Mouse (Mus musculus) layer of hippocampus, postnatal 10 days (tissue): ENCODE results near the gene Arhgap6. TPM values are rescaled to one million over a fixed set of nuclear protein-coding genes. Genes with fewer than 3 reads are reported as not detected.
A peak's percentile ranks its signal among the peaks of the same experiment; 100 is the strongest.

ENCODE experiments used
- DNase-seq, 2 experiments: peaks; one replicate each; pipeline ENCODE4 v3.0.0; 2021; ENCODE audit warnings: low spot score in 2 of 2
- long read RNA-seq: library from polyadenylated mRNA; stranded (forward); transcript quantifications from one replicate; pipeline ENCODE4 v2.0.0, GENCODE M21; 2023
- total RNA-seq, 2 experiments: library from RNA; stranded (reverse); gene quantifications; 2 replicates each; pipeline ENCODE4 v1.2.3; 2021

Gene Arhgap6
- total RNA-seq, result 1 to 10 TPM; 1.8 to 2.6 TPM
- long read RNA-seq, partial matches to known transcripts, result 0 of 1 reads
- long read RNA-seq, other reads (novel, unspliced or antisense), result 1 of 1 reads

DNA sequence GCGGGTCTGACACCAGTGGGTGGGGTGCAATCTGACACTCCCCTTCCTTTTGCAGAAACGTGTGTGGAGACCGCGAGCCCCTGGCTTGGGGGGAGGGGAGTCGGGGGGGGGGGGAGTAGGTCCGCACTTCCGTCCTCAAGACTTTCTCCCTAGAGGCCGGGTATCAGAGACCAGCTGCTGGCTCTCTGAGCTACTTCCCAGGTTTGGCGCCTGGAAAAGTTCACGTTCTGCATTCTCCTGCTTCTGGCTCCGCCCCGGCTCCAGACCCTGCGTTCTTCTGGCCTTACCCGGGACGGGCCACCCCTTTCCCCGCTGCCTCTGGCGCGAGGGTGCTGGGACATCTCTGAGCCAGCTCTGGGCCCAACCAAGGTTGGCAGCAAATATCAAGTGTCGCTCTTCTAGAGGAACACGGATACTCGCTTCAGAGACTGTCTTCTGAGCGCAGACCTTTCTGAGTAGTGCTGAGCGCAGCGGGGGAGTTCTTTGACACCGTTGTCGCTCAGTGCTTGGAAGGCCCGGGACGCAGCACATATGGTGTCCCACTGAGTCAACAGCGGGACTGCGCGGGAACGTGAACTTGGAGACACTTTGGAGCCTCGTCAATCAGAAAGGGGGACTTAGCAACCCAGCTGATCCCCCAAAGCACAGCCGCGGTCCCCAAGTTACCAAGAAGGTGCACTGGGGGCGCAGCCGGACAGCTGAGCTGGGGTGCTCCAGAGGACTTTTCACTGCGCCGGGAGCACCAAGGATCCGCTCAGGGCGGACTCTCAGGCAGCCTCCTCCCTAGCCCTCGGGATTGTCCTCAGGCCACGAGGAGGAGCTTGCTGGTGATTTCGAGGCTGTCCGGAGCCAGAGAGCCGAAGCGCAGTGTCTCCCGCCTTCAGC lies at the start of gene Arhgap6:
Arhgap6 (plus strand) TSS at position 126 of the 885 bp plus-strand sequence.
- peak in 1 of 2 experiments; percentile 10 for DNase-seq

DNA sequence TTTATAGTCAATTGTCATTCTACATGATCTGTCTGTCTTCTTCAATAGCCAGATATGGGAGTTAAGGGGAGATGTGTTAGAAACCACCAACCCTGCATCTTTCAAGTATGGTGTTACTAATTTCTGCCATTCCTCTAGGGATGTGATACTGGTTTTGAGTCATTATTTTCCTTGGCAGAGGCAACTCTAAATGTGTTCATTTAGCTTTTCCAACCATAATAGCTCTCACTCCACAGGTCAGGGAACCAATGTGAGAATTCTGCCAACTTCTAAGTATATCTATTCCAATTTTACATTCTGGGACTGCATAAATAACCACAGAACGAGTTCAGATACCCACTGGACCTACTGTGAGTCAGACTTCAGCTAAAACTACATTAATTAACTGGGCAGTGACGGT lies 47.9 kb upstream of the Arhgap6 start:
- no peak for DNase-seq

DNA sequence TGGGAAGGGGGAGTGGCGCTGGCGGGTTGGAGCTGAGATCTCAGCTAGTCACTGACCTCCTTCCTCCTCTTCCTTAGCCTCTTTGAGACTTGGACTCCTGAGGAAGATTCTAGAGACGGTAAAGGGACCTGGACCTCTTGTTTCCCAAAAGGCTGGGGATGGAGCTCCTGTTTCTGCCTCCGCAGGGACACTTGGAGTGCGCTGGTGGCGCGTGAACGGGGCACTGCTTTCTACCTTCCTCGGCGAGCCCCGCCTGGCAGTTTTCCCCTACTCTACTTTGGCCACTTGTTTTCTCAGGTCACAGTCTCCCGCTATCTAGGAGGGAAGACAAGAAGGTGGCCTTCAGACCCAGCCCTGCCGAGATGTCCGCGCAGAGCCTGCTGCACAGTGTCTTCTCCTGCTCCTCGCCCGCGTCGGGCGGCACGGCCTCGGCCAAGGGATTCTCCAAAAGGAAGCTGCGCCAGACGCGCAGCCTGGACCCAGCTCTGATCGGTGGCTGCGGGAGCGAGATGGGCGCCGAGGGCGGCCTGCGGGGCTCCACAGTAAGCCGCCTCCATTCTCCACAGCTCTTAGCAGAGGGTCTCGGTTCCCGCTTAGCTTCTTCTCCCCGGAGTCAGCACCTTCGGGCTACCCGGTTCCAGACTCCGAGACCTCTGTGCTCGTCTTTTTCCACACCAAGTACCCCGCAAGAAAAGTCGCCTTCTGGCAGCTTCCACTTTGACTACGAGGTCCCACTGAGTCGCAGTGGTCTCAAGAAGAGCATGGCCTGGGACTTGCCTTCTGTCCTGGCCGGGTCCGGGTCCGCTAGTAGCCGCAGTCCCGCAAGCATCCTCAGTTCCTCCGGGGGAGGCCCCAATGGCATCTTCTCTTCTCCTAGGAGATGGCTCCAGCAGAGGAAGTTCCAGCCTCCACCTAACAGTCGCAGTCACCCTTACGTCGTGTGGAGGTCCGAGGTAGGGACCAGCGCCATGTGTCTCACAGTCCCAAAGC lies 1.3 kb downstream of the Arhgap6 start:
- DNase-seq, result peak; percentile 3 to 11

GRCm38 (mm10) chrX:168804677-168805076 lies 9.8 kb downstream of the Arhgap6 start:
- DNase-seq, result no peak

DNA sequence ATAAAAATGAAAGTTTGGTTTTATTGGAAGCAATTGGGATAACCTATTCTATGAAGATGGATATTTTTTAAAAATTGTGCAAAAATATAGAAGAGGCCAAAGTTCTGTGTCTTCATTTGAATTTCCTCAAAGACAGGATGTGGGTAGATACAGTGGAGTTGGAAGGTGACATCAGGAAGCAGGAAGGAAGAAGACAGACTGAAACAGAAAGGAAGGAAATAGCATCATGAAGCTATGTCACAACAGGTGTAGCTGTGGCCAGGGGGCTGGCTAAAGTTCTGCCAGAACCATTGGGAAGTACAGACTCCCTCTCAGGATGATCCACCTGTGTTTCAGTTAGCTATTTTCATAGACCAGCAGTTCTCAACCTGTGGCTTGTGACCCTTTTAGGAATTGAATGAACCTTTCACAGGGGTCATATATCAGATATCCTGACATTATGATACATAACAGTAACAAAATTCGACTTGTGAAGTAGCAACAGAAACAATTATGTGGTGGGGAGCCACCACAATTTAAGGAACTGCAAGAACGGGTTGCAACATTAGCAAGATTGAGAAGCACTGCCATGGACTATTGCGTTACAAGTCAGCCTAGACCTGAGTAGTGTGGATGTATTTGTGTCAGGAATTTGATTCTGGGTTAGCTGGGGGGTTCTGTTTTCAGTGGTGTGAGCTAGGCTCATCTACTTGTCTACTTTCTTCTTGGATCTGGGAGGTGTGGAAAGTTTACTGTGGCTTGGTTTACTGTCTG lies 15.8 kb downstream of the Arhgap6 start:
- DNase-seq, result no peak

DNA sequence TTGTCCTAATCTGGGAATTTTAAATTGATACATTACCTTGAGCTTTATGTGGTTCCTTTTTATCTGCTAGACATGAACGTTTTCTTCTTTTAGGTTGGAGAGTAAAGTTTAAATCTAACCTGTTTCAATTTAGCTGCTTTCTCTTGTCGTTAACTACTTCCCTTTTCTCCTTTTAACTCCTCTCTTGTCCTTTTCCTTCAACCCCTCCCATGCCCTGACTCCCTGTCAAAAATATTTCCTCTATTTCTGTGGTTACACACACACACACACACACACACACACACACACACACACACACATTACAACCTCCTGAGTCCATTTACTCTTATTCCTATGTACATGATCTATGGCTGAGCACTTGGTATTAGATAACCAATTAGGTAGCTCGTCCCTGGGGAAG lies 24.0 kb downstream of the Arhgap6 start:
- DNase-seq, result no peak

DNA sequence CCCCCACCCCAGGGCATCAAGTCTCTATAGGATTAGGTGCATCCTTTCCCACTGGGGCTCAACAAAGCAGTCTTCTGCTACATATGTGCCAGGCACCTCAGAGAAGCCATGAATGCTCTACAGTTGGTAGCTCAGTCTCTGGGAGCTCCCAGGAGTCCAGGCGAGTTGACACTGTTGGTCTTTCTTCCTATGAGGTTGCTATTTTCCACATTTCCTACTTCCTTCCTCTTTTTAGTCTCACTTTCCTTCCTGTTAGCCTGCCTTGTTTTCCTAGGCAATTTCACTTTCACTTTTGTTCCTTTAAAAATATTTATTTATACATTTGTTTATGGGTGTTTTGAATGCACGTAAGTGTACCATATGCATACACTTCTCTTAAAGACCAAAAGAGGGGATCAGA lies 29.3 kb downstream of the Arhgap6 start:
- DNase-seq, result no peak

GRCm38 (mm10) chrX:168832343-168832742 lies 37.4 kb downstream of the Arhgap6 start:
- DNase-seq, result no peak

- DNase-seq, result no peak
Measured at GRCm38 (mm10) chrX:168848062-168848461, 53.2 kb downstream of the Arhgap6 start.

DNA sequence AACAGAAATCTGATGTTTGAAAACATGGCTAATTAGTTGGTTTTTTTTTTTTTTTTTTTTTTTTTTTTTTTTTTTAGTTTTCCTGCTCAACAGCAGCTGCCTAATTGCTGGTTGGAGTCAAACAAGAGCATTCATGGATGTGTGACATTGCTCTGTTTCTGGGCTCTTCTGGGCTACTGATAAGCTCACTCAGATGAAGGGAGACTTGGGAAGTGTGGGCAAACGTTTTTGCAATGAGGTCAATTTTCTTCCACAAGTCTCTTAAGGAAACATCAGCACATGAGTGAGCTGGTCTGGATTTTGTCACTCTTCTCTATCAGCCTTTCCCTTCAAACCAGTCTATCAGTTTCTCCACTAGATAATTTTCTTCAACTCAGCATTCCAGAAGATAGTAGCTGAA lies 79.8 kb downstream of the Arhgap6 start:
- DNase-seq, result no peak

DNA sequence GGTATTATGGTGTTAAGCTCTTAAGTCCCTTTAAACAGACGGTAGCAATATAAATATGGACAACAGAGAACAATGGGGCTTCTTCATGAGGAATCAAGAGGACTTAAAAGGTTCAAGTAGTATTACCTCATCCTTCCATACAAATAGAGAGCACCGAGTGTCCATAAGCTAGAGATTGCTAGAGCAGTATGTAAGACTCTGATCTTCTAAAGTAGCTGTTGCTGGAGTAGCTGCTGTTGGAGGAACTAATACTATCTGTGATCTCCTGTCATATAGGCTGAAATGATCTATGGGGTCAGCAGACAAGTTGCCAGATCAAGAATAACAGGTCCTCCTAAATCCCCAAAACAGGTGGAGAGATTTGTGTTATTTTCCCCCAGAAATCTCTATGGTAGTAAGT lies 108.7 kb downstream of the Arhgap6 start:
- no peak for DNase-seq

- no peak for DNase-seq
Measured at GRCm38 (mm10) chrX:168904086-168904485, 109.2 kb downstream of the Arhgap6 start.

GRCm38 (mm10) chrX:168907586-168907985 lies 112.7 kb downstream of the Arhgap6 start:
- DNase-seq, result no peak

GRCm38 (mm10) chrX:168913519-168913918 lies 118.6 kb downstream of the Arhgap6 start:
- no peak for DNase-seq

DNA sequence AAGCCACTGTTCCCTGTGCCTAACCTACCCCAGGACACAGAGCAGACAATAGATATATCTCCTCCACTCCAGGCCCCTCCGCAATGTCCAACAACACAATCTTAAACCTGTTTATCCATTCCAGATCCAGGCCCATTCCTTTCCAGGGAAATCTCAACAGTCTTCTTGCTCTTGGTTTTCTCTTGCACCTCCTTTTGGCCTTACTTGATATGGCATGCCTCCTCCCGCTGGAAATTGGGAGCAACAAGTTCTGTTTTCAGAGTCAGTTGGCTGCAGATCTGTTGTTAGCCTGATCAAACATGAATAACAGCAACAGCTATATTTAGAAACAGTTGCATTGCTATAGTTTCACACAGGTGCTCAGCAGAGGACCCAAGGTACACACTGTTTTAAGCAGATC lies 126.0 kb downstream of the Arhgap6 start:
- no peak for DNase-seq

DNA sequence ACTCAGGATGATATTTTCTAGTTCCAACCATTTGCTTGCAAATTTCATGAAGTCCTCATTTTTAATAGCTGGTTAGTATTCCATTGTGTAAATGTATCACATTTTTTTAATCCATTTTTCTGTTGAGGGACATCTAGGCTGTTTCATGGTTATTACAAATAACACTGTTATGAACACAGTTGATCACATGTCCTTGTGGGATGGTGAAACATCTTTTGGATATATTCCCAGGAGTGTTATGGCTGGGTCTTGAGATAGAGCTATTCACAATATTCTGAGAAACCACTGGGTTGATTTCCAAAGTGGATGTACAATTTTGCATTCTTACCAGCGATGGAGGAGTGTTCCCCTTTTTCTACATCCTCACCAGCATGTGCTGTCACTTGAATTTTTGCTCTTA lies 137.5 kb downstream of the Arhgap6 start:
- no peak for DNase-seq

GRCm38 (mm10) chrX:168935447-168935846 lies 140.5 kb downstream of the Arhgap6 start:
- peak; percentile 20 to 31 for DNase-seq

- DNase-seq, result peak; percentile 15 to 37
Measured at GRCm38 (mm10) chrX:168937941-168938340, 143.0 kb downstream of the Arhgap6 start.

- no peak for DNase-seq
Measured at GRCm38 (mm10) chrX:168941684-168942083, 146.8 kb downstream of the Arhgap6 start.

- DNase-seq, result no peak
Measured at GRCm38 (mm10) chrX:168943217-168943616, 148.3 kb downstream of the Arhgap6 start.

- DNase-seq, result no peak
Measured at GRCm38 (mm10) chrX:168975444-168975843, 180.5 kb downstream of the Arhgap6 start.
